Mouse (Mus musculus) myocyte (in vitro differentiated cells): ENCODE data around the gene Nlrp1a. TPM values are rescaled to one million over a fixed set of nuclear protein-coding genes. Genes with fewer than 3 reads are reported as not detected.

ENCODE experiments used
- H3K27me3 ChIP-seq: one replicate; pipeline ENCODE4 v1.6.1; 2011; ENCODE audit not compliant: control insufficient read depth, insufficient read depth, insufficient read length
- H3K36me3 ChIP-seq: one replicate; pipeline ENCODE4 v1.6.1; 2011; ENCODE audit not compliant: control insufficient read depth, insufficient read depth
- H3K4me2 ChIP-seq: one replicate; pipeline ENCODE4 v1.6.1; 2011; ENCODE audit warnings: low read depth, control low read depth
- H3K4me3 ChIP-seq: one replicate; pipeline ENCODE4 v1.5.1; 2011; ENCODE audit warnings: mild to moderate bottlenecking, control low read depth, moderate library complexity
- H3K79me2 ChIP-seq: one replicate; pipeline ENCODE4 v1.6.1; 2011; ENCODE audit not compliant: control insufficient read depth, insufficient read depth
- H3ac ChIP-seq: one replicate; pipeline ENCODE4 v1.6.1; 2011; ENCODE audit not compliant: control insufficient read depth, insufficient read length
- CEBPB ChIP-seq: IDR thresholded peaks from 2 replicates; pipeline ENCODE4 v1.6.1; 2011; ENCODE audit warnings: mild to moderate bottlenecking, moderate library complexity; ENCODE audit not compliant: poor library complexity, insufficient read depth, severe bottlenecking
- E2F4 ChIP-seq: IDR thresholded peaks from one replicate; pipeline ENCODE4 v1.6.1; 2011; ENCODE audit warnings: mild to moderate bottlenecking, control low read depth, moderate library complexity; ENCODE audit not compliant: insufficient read depth
- MAX ChIP-seq: IDR thresholded peaks from one replicate; pipeline ENCODE4 v1.6.1; 2011; ENCODE audit warnings: low read depth, mild to moderate bottlenecking, control low read depth
- MYOD1 ChIP-seq, 3 experiments: IDR thresholded peaks; one replicate each; pipeline ENCODE4 v1.6.1; 2011; ENCODE audit warnings: control low read depth in 2 of 3, low read depth in 2 of 3, mild to moderate bottlenecking in 2 of 3, moderate library complexity in 1 of 3; ENCODE audit not compliant: insufficient read length in 2 of 3, control insufficient read depth in 1 of 3
- MYOG ChIP-seq, 3 experiments: IDR thresholded peaks; one replicate each; pipeline ENCODE4 v1.6.1; 2011; ENCODE audit warnings: control low read depth in 2 of 3, low read depth in 2 of 3, mild to moderate bottlenecking in 2 of 3; ENCODE audit not compliant: insufficient read length in 2 of 3, control insufficient read depth in 1 of 3, insufficient read depth in 1 of 3
- POLR2A ChIP-seq: IDR thresholded peaks from one replicate; pipeline ENCODE4 v1.6.1; 2011; ENCODE audit warnings: low read depth, mild to moderate bottlenecking, control low read depth, moderate library complexity; ENCODE audit not compliant: insufficient read length
- POLR2AphosphoS2 ChIP-seq: IDR thresholded peaks from one replicate; pipeline ENCODE4 v1.6.1; 2011; ENCODE audit warnings: low read depth, control low read depth; ENCODE audit not compliant: insufficient read length
- REST ChIP-seq: IDR thresholded peaks from one replicate; pipeline ENCODE4 v1.6.1; 2011; ENCODE audit warnings: mild to moderate bottlenecking, control low read depth, moderate library complexity; ENCODE audit not compliant: insufficient read depth, insufficient read length
- SRF ChIP-seq: IDR thresholded peaks from one replicate; pipeline ENCODE4 v1.6.1; 2011; ENCODE audit warnings: low read depth; ENCODE audit not compliant: control insufficient read depth, insufficient read length
- TCF12 ChIP-seq: IDR thresholded peaks from one replicate; pipeline ENCODE4 v1.6.1; 2011; ENCODE audit warnings: mild to moderate bottlenecking, control low read depth; ENCODE audit not compliant: poor library complexity, insufficient read depth, severe bottlenecking
- TCF3 ChIP-seq: IDR thresholded peaks from one replicate; pipeline ENCODE4 v1.6.1; 2011; ENCODE audit warnings: low read depth, control low read depth; ENCODE audit not compliant: insufficient read length
- USF1 ChIP-seq: IDR thresholded peaks from one replicate; pipeline ENCODE4 v1.6.1; 2011; ENCODE audit warnings: low read depth, mild to moderate bottlenecking, control low read depth, moderate library complexity
- polyA plus RNA-seq: library from polyadenylated mRNA; unstranded; fragments of >200 nt; fragmentation: generic; extraction: Trizol; gene quantifications from one replicate; pipeline ENCODE4 v1.2.1, GENCODE M21; 2012; ENCODE audit warnings: missing spikeins

Nlrp1a gene
- polyA plus RNA-seq, 1 experiment, result not detected

GRCm38 (mm10) chr11:71076342-71076741, 68.2 kb downstream of the Nlrp1a start:
- H3K4me3 ChIP-seq, result no peak overlapping the region
- no peak for TF ChIP-seq E2F4
- TF ChIP-seq TCF3, result no peak
- TF ChIP-seq POLR2A, result no peak
- no peak for TF ChIP-seq MYOG (IDR thresholded peaks at IDR 0.05; ENCODE audit: control insufficient read depth in 1 of 3, insufficient read depth in 1 of 3, insufficient read length in 2 of 3, low read depth in 2 of 3)
- no peak for TF ChIP-seq MAX
- TF ChIP-seq REST, result no peak
- no peak for TF ChIP-seq CEBPB
- no peak for TF ChIP-seq SRF
- TF ChIP-seq POLR2AphosphoS2, result no peak
- TF ChIP-seq USF1, result no peak
- TF ChIP-seq TCF12, result no peak
- no peak for TF ChIP-seq MYOD1 (IDR thresholded peaks at IDR 0.05; ENCODE audit: control insufficient read depth in 1 of 3, insufficient read length in 2 of 3, low read depth in 2 of 3)
- H3K27me3 ChIP-seq, result no peaks in the 10 kb centered on the region
- H3K79me2 ChIP-seq, result no peaks in the 10 kb centered on the region
- no peak overlapping the region for H3K4me2 ChIP-seq
- H3K36me3 ChIP-seq, result no peaks in the 10 kb centered on the region
- H3ac ChIP-seq, result no peak overlapping the region

- Histone ChIP-seq H3K4me3 (no peak overlapping the region), H3K36me3 (no peaks in the 10 kb centered on the region), H3ac (no peak overlapping the region), H3K79me2 (no peaks in the 10 kb centered on the region), H3K4me2 (no peak overlapping the region), H3K27me3 (no peaks in the 10 kb centered on the region)
- TF ChIP-seq E2F4, result no peak
- TF ChIP-seq MYOG (IDR thresholded peaks at IDR 0.05; ENCODE audit: control insufficient read depth in 1 of 3, insufficient read depth in 1 of 3, insufficient read length in 2 of 3, low read depth in 2 of 3), result no peak
- TF ChIP-seq MYOD1 (IDR thresholded peaks at IDR 0.05; ENCODE audit: control insufficient read depth in 1 of 3, insufficient read length in 2 of 3, low read depth in 2 of 3), result no peak
- TF ChIP-seq POLR2A, result no peak
- TF ChIP-seq TCF12, result no peak
- no peak for TF ChIP-seq REST
- no peak for TF ChIP-seq SRF
- TF ChIP-seq TCF3, result no peak
- TF ChIP-seq USF1, result no peak
- no peak for TF ChIP-seq MAX
- TF ChIP-seq POLR2AphosphoS2, result no peak
- TF ChIP-seq CEBPB, result no peak
Measured at GRCm38 (mm10) chr11:71052554-71052953, 92.0 kb downstream of the Nlrp1a start.

Other genes with a start within 250 kb of the Nlrp1a start
- 63.5 TPM for gene Nup88, start 174.7 kb downstream of the Nlrp1a start, polyA plus RNA-seq
- gene Rpain, start 174.5 kb downstream of the Nlrp1a start, polyA plus RNA-seq, result 28.0 TPM
- gene C1qbp, start 161.7 kb downstream of the Nlrp1a start, polyA plus RNA-seq, result 318 TPM
- gene Dhx33, start 140.3 kb downstream of the Nlrp1a start, polyA plus RNA-seq, result 9.2 TPM
- 11.0 TPM for gene Mis12, start 125.1 kb downstream of the Nlrp1a start, polyA plus RNA-seq
- gene Derl2, start 124.9 kb downstream of the Nlrp1a start, polyA plus RNA-seq, result 27.6 TPM
- gene 6330403K07Rik, start 111.2 kb downstream of the Nlrp1a start, polyA plus RNA-seq, result 0.11 TPM
- gene Nlrp1b, start 86.0 kb upstream of the Nlrp1a start, polyA plus RNA-seq, result 0.01 TPM